Mouse (Mus musculus): Measurements from ENCODE around the gene Kcnip1. TPM values are rescaled to one million over a fixed set of nuclear protein-coding genes. Genes with fewer than 3 reads are reported as not detected.
A peak's percentile ranks its signal among the peaks of the same experiment; 100 is the strongest.

Kcnip1 gene
- polyA plus RNA-seq, 1 experiment from 2014 or later: 14.4 TPM

DNA sequence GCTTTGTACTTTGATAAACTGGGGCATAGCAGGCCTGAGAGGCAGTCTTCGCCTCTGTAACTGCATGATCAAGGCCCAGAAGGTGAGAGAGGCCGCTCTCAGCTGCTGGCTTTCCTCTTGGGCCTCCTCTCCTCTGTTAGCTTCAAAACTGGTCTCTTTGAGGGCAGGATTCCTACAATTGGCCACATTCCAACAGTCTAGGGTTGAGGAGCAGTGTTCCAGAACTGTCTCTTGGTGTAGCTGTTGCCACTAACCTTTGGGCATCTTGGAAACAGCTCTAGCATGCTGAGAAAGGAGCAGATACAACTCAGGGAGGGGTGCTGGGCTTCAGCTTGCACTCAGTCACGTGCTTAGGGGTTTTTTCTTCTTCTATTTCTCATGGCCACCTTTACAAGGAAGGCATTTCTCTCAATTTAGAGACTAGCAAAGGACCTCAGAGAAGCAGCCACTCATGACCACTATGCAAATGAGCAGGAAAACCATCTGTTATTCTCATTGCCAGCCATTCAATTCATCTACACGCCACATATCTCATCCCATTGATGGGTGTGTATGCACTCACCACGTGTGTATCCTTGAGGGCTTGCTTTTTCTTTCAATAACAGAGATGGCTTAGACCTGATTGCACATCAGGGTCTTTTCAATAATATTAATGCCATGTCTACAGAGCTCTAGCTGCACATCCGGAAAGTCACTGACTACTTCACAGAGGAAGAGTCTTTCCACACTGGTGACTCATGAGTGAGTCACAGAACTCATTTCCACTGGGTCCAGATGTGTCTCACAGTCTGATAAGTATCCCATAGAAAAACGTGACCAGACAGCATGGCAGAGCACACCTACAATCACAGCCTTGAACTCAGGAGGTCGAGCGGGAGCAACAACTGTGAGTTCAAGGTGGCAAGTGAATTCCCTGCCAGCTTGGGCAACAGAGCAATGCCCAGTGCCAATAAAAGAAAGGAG, 225.7 kb downstream of the Kcnip1 start:
- no peaks in the 10 kb centered on the region for H3K27me3 ChIP-seq (ENCODE audit: control insufficient read depth, insufficient read depth, low read length)
- no peak overlapping the region for H3K27ac ChIP-seq (ENCODE audit: low read depth, low read length)
- H3K36me3 ChIP-seq (ENCODE audit: control insufficient read depth, insufficient read depth, low read length): no peaks in the 10 kb centered on the region
- no peak overlapping the region for H3K4me3 ChIP-seq (ENCODE audit: low read depth, low read length)
- ATAC-seq (ENCODE audit: low FRiP score) (no peak), DNase-seq (ENCODE audit: low spot score) (no peak)
- H3K4me2 ChIP-seq (replicated peaks; ENCODE audit: low read depth, low read length): no peak overlapping the region
- WGBS: 75% methylated on average over 9 of the region's 9 CpGs
- H3K9me3 ChIP-seq (ENCODE audit: control insufficient read depth, low read length): no peaks in the 10 kb centered on the region
- H3K4me1 ChIP-seq (replicated peaks; ENCODE audit: control insufficient read depth, insufficient read depth, low read length): no peaks in the 10 kb centered on the region
- H3K9ac ChIP-seq (ENCODE audit: low read depth, low read length): no peak overlapping the region

DNA sequence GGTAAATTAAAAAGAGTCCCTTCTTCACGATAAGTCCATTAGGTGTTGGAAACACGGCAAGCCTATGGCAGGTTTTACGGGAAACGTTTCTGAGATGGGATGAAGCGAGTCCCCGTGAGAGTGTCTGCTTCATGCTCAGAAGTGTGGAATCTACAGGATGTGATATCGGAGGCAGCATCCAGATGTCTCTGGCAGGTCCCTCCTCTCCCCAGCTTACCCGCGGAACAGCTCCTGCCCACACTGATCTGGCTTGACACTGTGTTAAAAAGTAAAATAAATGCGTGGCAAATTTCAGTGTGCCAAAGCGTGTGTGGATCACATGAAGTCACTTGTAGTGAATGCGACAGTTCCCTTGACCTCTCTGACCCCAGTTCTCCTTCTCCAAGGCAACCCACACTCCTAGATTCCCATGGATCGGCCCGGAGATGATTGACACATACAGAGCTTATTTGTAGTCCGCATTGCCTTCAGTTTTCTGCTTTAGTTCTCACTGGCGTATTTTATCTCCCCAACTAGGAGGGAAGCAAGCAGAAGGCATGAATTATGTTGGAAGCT, 231.7 kb downstream of the Kcnip1 start:
- DNase-seq (ENCODE audit: low spot score): peak; percentile 25
- no peaks in the 10 kb centered on the region for H3K27me3 ChIP-seq (ENCODE audit: control insufficient read depth, insufficient read depth, low read length)
- no peak overlapping the region for H3K4me3 ChIP-seq (ENCODE audit: low read depth, low read length)
- 64% methylated on average over 16 of the region's 16 CpGs for WGBS
- no peaks in the 10 kb centered on the region for H3K36me3 ChIP-seq (ENCODE audit: control insufficient read depth, insufficient read depth, low read length)
- H3K4me2 ChIP-seq (replicated peaks; ENCODE audit: low read depth, low read length): no peak overlapping the region
- 0 out of 2 replicates have a peak, but pooled peaks have one; percentile 15 for ATAC-seq (ENCODE audit: low FRiP score)
- H3K9ac ChIP-seq (ENCODE audit: low read depth, low read length): no peak overlapping the region
- H3K4me1 ChIP-seq (replicated peaks; ENCODE audit: control insufficient read depth, insufficient read depth, low read length): no peaks in the 10 kb centered on the region
- H3K27ac ChIP-seq (ENCODE audit: low read depth, low read length): peak overlapping the region; percentile 39
- H3K9me3 ChIP-seq (ENCODE audit: control insufficient read depth, low read length): no peaks in the 10 kb centered on the region

DNA sequence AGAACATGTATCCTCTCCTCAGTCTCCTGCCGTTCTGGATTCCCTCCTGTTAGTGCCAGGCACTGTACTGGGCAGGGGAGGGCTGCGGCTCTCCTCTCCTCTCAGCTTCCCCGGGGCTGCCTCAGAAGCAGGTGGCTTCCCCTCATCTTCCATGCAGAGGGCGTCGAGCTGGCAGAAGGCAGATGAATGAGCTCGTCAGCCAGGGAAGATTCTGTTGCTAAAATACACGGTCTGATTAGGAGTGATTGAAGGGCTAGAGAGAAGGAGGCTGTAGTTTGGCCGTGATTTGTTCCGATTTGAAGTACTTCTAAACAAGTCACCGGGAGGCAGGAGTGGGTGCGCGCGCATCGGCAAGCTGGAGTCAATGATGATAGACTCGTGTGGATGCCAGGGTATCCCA, 236.3 kb downstream of the Kcnip1 start:
- ATAC-seq (ENCODE audit: low FRiP score): peak; percentile 17; the same call in 1 of the 2 replicates
- Histone ChIP-seq H3K27ac (ENCODE audit: low read depth, low read length) (0 out of 2 replicates have a peak overlapping the region, but pooled peaks have one; percentile 17), H3K9ac (ENCODE audit: low read depth, low read length) (no peak overlapping the region), H3K4me3 (ENCODE audit: low read depth, low read length) (no peak overlapping the region), H3K27me3 (ENCODE audit: control insufficient read depth, insufficient read depth, low read length) (no peaks in the 10 kb centered on the region), H3K4me1 (replicated peaks; ENCODE audit: control insufficient read depth, insufficient read depth, low read length) (no peaks in the 10 kb centered on the region), H3K36me3 (ENCODE audit: control insufficient read depth, insufficient read depth, low read length) (no peaks in the 10 kb centered on the region), H3K9me3 (ENCODE audit: control insufficient read depth, low read length) (no peaks in the 10 kb centered on the region), H3K4me2 (replicated peaks; ENCODE audit: low read depth, low read length) (no peak overlapping the region)
- 66% methylated on average over 15 of the region's 15 CpGs for WGBS
- no peak for DNase-seq (ENCODE audit: low spot score)

DNA sequence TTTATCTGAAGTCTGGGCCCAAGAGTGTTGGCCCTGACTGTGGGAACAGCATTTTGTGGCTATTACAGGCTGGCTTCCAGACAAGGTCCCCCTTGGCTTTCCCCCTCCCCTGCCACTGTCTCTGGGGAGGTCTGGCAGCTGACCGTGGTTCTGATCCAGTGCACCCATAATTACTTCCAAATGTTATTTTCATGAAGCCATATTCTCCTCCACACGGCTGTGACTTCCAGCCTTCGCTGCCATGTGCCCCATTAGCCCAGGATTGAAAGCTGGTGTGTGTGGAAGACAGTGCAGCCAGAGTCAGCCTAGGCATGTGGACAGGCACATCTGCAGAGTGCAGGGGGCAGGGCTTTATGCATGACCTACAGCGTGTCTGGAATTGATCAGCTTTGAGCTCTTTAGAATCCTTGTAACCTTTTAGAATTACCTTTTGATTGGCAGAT, 240.5 kb downstream of the Kcnip1 start:
- ATAC-seq (ENCODE audit: low FRiP score) (peak; percentile 72; the same call in 1 of the 2 replicates), DNase-seq (ENCODE audit: low spot score) (peak; percentile 36)
- no peaks in the 10 kb centered on the region for H3K36me3 ChIP-seq (ENCODE audit: control insufficient read depth, insufficient read depth, low read length)
- no peak overlapping the region for H3K27ac ChIP-seq (ENCODE audit: low read depth, low read length)
- H3K4me3 ChIP-seq (ENCODE audit: low read depth, low read length): no peak overlapping the region
- no peak overlapping the region for H3K4me2 ChIP-seq (replicated peaks; ENCODE audit: low read depth, low read length)
- H3K9ac ChIP-seq (ENCODE audit: low read depth, low read length): no peak overlapping the region
- WGBS: 44% methylated on average over 4 of the region's 4 CpGs
- no peaks in the 10 kb centered on the region for H3K27me3 ChIP-seq (ENCODE audit: control insufficient read depth, insufficient read depth, low read length)
- H3K4me1 ChIP-seq (replicated peaks; ENCODE audit: control insufficient read depth, insufficient read depth, low read length): no peaks in the 10 kb centered on the region
- H3K9me3 ChIP-seq (ENCODE audit: control insufficient read depth, low read length): no peaks in the 10 kb centered on the region

DNA sequence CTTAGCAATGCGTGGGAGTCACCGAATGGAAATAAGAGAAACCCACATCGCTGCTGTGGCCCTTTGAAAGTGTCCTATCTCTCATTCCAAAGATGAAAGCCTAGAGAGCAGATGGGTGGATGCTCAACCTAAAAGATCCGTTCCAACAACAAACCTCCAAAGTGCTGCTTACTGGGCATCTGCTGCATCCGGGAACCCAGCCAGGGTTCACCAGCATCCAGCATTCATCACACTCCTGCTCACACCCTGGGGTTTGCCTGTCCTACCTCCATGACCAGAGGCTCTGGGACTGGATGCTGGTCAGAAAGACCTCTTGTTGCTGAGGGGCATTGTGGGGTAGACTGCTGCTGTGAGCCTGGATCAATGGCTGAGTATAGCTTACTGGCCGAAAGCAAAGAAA, 241.4 kb downstream of the Kcnip1 start:
- no peaks in the 10 kb centered on the region for H3K4me1 ChIP-seq (replicated peaks; ENCODE audit: control insufficient read depth, insufficient read depth, low read length)
- 92% methylated on average over 6 of the region's 6 CpGs for WGBS
- no peak overlapping the region for H3K9ac ChIP-seq (ENCODE audit: low read depth, low read length)
- no peaks in the 10 kb centered on the region for H3K9me3 ChIP-seq (ENCODE audit: control insufficient read depth, low read length)
- DNase-seq (ENCODE audit: low spot score) (no peak), ATAC-seq (ENCODE audit: low FRiP score) (no peak)
- no peaks in the 10 kb centered on the region for H3K36me3 ChIP-seq (ENCODE audit: control insufficient read depth, insufficient read depth, low read length)
- no peak overlapping the region for H3K4me3 ChIP-seq (ENCODE audit: low read depth, low read length)
- no peaks in the 10 kb centered on the region for H3K27me3 ChIP-seq (ENCODE audit: control insufficient read depth, insufficient read depth, low read length)
- H3K27ac ChIP-seq (ENCODE audit: low read depth, low read length): no peak overlapping the region
- no peak overlapping the region for H3K4me2 ChIP-seq (replicated peaks; ENCODE audit: low read depth, low read length)

DNA sequence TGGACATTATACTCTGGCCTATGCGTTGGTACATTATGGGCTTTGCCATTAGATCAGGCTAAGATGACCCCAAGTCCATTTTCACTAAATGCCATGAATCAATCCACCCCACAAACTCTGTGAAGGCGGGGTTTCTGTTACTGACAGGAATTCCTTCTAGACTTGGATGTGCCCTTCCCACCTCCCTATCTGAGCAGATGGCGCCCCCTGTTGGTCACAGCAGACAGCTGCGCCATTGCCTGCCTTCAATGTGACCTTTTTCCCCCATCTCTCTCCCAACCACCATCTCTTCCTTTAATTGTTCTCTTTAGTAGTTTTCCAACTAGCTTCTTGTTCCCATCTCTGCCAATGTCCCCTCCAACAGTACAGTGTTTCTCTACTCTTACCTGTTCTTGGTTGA, 243.0 kb downstream of the Kcnip1 start:
- Histone ChIP-seq H3K4me3 (ENCODE audit: low read depth, low read length) (no peak overlapping the region), H3K9ac (ENCODE audit: low read depth, low read length) (no peak overlapping the region), H3K36me3 (ENCODE audit: control insufficient read depth, insufficient read depth, low read length) (no peaks in the 10 kb centered on the region), H3K4me2 (replicated peaks; ENCODE audit: low read depth, low read length) (no peak overlapping the region), H3K9me3 (ENCODE audit: control insufficient read depth, low read length) (no peaks in the 10 kb centered on the region), H3K4me1 (replicated peaks; ENCODE audit: control insufficient read depth, insufficient read depth, low read length) (no peaks in the 10 kb centered on the region), H3K27ac (ENCODE audit: low read depth, low read length) (no peak overlapping the region), H3K27me3 (ENCODE audit: control insufficient read depth, insufficient read depth, low read length) (no peaks in the 10 kb centered on the region)
- whole genome bisulfite sequencing: 79% methylated on average over 4 of the region's 4 CpGs
- no peak for ATAC-seq (ENCODE audit: low FRiP score)
- no peak for DNase-seq (ENCODE audit: low spot score)

DNA sequence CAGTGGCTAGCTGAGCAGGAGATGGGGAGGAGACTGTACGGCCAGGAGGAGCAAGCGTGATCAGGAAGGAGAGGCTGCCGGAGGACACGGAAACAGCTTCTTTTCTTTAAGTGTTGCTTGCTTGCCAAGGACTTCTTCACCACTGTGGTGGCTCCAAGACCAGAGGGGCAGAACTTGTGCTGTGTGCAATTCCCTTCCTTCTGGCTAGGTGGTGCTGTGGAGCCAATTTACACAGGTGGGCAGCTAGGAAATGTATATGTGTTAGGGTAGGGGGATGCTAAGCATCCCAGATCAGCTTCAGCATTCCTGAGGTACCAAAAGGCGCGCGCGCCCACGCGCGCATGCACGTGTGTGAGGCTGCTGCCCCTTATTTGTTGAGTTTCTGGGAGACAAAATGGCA, 243.5 kb downstream of the Kcnip1 start:
- Histone ChIP-seq H3K27me3 (ENCODE audit: control insufficient read depth, insufficient read depth, low read length) (no peaks in the 10 kb centered on the region), H3K27ac (ENCODE audit: low read depth, low read length) (no peak overlapping the region), H3K9ac (ENCODE audit: low read depth, low read length) (no peak overlapping the region), H3K9me3 (ENCODE audit: control insufficient read depth, low read length) (no peaks in the 10 kb centered on the region), H3K36me3 (ENCODE audit: control insufficient read depth, insufficient read depth, low read length) (no peaks in the 10 kb centered on the region), H3K4me2 (replicated peaks; ENCODE audit: low read depth, low read length) (no peak overlapping the region), H3K4me3 (ENCODE audit: low read depth, low read length) (no peak overlapping the region), H3K4me1 (replicated peaks; ENCODE audit: control insufficient read depth, insufficient read depth, low read length) (no peaks in the 10 kb centered on the region)
- 96% methylated on average over 12 of the region's 12 CpGs for WGBS
- ATAC-seq (ENCODE audit: low FRiP score) (no peak), DNase-seq (ENCODE audit: low spot score) (no peak)

DNA sequence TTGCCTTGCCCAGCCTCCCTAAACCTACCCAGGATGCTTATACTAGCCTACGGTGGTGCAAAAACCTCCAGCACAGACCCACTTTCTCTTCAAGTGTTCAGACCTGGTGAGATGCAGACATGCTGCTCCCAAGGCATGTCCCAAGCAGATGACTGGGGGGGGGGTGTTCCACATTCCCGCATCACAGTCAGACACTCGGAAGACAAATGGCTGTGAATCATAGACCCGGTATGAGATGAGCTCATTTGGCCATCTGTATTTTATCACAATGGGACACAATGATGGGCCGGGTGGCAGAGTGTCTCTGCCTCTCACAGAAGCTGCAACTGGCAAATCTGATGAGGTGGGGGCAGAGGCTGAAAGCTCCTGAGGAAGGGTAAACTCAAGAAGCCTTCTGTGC, 244.2 kb downstream of the Kcnip1 start:
- ATAC-seq (ENCODE audit: low FRiP score): no peak
- no peak for DNase-seq (ENCODE audit: low spot score)
- 82% methylated on average over 5 of the region's 5 CpGs for WGBS

More for the DNA sequence above, 244.2 kb downstream of the Kcnip1 start:
- no peak overlapping the region for H3K27ac ChIP-seq (ENCODE audit: low read depth, low read length)
- H3K9ac ChIP-seq (ENCODE audit: low read depth, low read length): no peak overlapping the region
- H3K27me3 ChIP-seq (ENCODE audit: control insufficient read depth, insufficient read depth, low read length): no peaks in the 10 kb centered on the region
- H3K4me3 ChIP-seq (ENCODE audit: low read depth, low read length): no peak overlapping the region
- H3K4me2 ChIP-seq (replicated peaks; ENCODE audit: low read depth, low read length): no peak overlapping the region
- H3K9me3 ChIP-seq (ENCODE audit: control insufficient read depth, low read length): no peaks in the 10 kb centered on the region
- H3K36me3 ChIP-seq (ENCODE audit: control insufficient read depth, insufficient read depth, low read length): no peaks in the 10 kb centered on the region
- H3K4me1 ChIP-seq (replicated peaks; ENCODE audit: control insufficient read depth, insufficient read depth, low read length): no peaks in the 10 kb centered on the region

All from hindbrain, embryonic 11.5 days (tissue).